Mouse (Mus musculus): ENCODE measurements around the gene Cbfa2t2. TPM values are rescaled to one million over a fixed set of nuclear protein-coding genes. Genes with fewer than 3 reads are reported as not detected.

Gene Cbfa2t2
- polyA plus RNA-seq, 1 experiment from 2014 or later = 47.4 TPM

- WGBS = 51% methylated on average over 5 of the region's 5 CpGs
- no peaks in the 10 kb centered on the region for H3K9me3 ChIP-seq (replicated peaks; ENCODE audit: control insufficient read depth, low read length)
- no peak overlapping the region for H3K4me2 ChIP-seq (ENCODE audit: low read depth, low read length)
- no peak for DNase-seq (ENCODE audit: low spot score)
- H3K4me1 ChIP-seq (ENCODE audit: control insufficient read depth, insufficient read depth, low read length) = peaks cover 3% of the 10 kb centered on the region; the same call in 1 of the 2 replicates
- peaks cover 3% of the 10 kb centered on the region; the same call in 1 of the 2 replicates for H3K27me3 ChIP-seq (ENCODE audit: control insufficient read depth, insufficient read depth, low read length)
- H3K9ac ChIP-seq (replicated peaks; ENCODE audit: low read length) = no peak overlapping the region
- ATAC-seq (replicated peaks; ENCODE audit: insufficient number of reproducible peaks, low FRiP score, low TSS enrichment, low read depth) = no peak
- H3K36me3 ChIP-seq (replicated peaks; ENCODE audit: control insufficient read depth, insufficient read depth, low read depth, low read length) = no peaks in the 10 kb centered on the region; the same call in 1 of the 2 replicates
- no peak overlapping the region for H3K27ac ChIP-seq (replicated peaks; ENCODE audit: low read depth, low read length)
- H3K4me3 ChIP-seq (ENCODE audit: low read depth, low read length) = no peak overlapping the region
Measured at GRCm38 (mm10) chr2:154557184-154557832, 121.0 kb downstream of the Cbfa2t2 start.

GRCm38 (mm10) chr2:154558264-154559039 lies 122.2 kb downstream of the Cbfa2t2 start, which contains the start of gene Necab3:
Gene Necab3, minus strand, starts transcription at chr2:154558890.
- H3K27ac ChIP-seq (replicated peaks; ENCODE audit: low read depth, low read length) = no peak within 1 kb of the TSS
- peaks cover 3% of the 10 kb centered on the region; the same call in 1 of the 2 replicates for H3K36me3 ChIP-seq (replicated peaks; ENCODE audit: control insufficient read depth, insufficient read depth, low read depth, low read length)
- no peaks in the 10 kb centered on the region for H3K4me1 ChIP-seq (ENCODE audit: control insufficient read depth, insufficient read depth, low read length)
- H3K9ac ChIP-seq (replicated peaks; ENCODE audit: low read length) = peak within 1 kb of the TSS; percentile 54
- peak within 1 kb of the TSS; percentile 26 for H3K4me3 ChIP-seq (ENCODE audit: low read depth, low read length)
- H3K27me3 ChIP-seq (ENCODE audit: control insufficient read depth, insufficient read depth, low read length) = no peaks in the 10 kb centered on the region
- H3K9me3 ChIP-seq (replicated peaks; ENCODE audit: control insufficient read depth, low read length) = no peaks in the 10 kb centered on the region
- DNase-seq (ENCODE audit: low spot score) (peak; percentile 63), ATAC-seq (replicated peaks; ENCODE audit: insufficient number of reproducible peaks, low FRiP score, low TSS enrichment, low read depth) (peak; percentile 51; the same call in 1 of the 2 replicates)
- peak within 1 kb of the TSS; percentile 57 for H3K4me2 ChIP-seq (ENCODE audit: low read depth, low read length)
- 4% methylated on average over 32 of the region's 34 CpGs for WGBS

- no peaks in the 10 kb centered on the region for H3K9me3 ChIP-seq (replicated peaks; ENCODE audit: control insufficient read depth, low read length)
- H3K27me3 ChIP-seq (ENCODE audit: control insufficient read depth, insufficient read depth, low read length) = no peaks in the 10 kb centered on the region
- no peak overlapping the region for H3K9ac ChIP-seq (replicated peaks; ENCODE audit: low read length)
- no peak overlapping the region for H3K4me2 ChIP-seq (ENCODE audit: low read depth, low read length)
- no peak overlapping the region for H3K4me3 ChIP-seq (ENCODE audit: low read depth, low read length)
- H3K4me1 ChIP-seq (ENCODE audit: control insufficient read depth, insufficient read depth, low read length) = peaks cover 7% of the 10 kb centered on the region
- no peak for ATAC-seq (replicated peaks; ENCODE audit: insufficient number of reproducible peaks, low FRiP score, low TSS enrichment, low read depth)
- H3K36me3 ChIP-seq (replicated peaks; ENCODE audit: control insufficient read depth, insufficient read depth, low read depth, low read length) = peaks cover 7% of the 10 kb centered on the region; the same call in 1 of the 2 replicates
- no peak for DNase-seq (ENCODE audit: low spot score)
- H3K27ac ChIP-seq (replicated peaks; ENCODE audit: low read depth, low read length) = no peak overlapping the region
- 92% methylated on average over 22 of the region's 22 CpGs for WGBS
Measured at GRCm38 (mm10) chr2:154563612-154564170, 127.4 kb downstream of the Cbfa2t2 start.

- no peaks in the 10 kb centered on the region for H3K27me3 ChIP-seq (ENCODE audit: control insufficient read depth, insufficient read depth, low read length)
- H3K9ac ChIP-seq (replicated peaks; ENCODE audit: low read length) = no peak overlapping the region
- WGBS = 78% methylated on average over 3 of the region's 3 CpGs
- H3K9me3 ChIP-seq (replicated peaks; ENCODE audit: control insufficient read depth, low read length) = no peaks in the 10 kb centered on the region
- H3K4me3 ChIP-seq (ENCODE audit: low read depth, low read length) = no peak overlapping the region
- no peak overlapping the region for H3K27ac ChIP-seq (replicated peaks; ENCODE audit: low read depth, low read length)
- no peak for ATAC-seq (replicated peaks; ENCODE audit: insufficient number of reproducible peaks, low FRiP score, low TSS enrichment, low read depth)
- peaks cover 11% of the 10 kb centered on the region for H3K4me1 ChIP-seq (ENCODE audit: control insufficient read depth, insufficient read depth, low read length)
- H3K36me3 ChIP-seq (replicated peaks; ENCODE audit: control insufficient read depth, insufficient read depth, low read depth, low read length) = peaks cover 7% of the 10 kb centered on the region; the same call in 1 of the 2 replicates
- no peak overlapping the region for H3K4me2 ChIP-seq (ENCODE audit: low read depth, low read length)
- no peak for DNase-seq (ENCODE audit: low spot score)
Measured at GRCm38 (mm10) chr2:154565562-154565961, 129.3 kb downstream of the Cbfa2t2 start.

- ATAC-seq (replicated peaks; ENCODE audit: insufficient number of reproducible peaks, low FRiP score, low TSS enrichment, low read depth) = no peak
- Histone ChIP-seq H3K4me1 (ENCODE audit: control insufficient read depth, insufficient read depth, low read length) (peaks cover 11% of the 10 kb centered on the region), H3K9ac (replicated peaks; ENCODE audit: low read length) (no peak overlapping the region)
Measured at GRCm38 (mm10) chr2:154566641-154567040, 130.4 kb downstream of the Cbfa2t2 start.

GRCm38 (mm10) chr2:154567766-154568165 lies 131.5 kb downstream of the Cbfa2t2 start:
- Histone ChIP-seq H3K9ac (replicated peaks; ENCODE audit: low read length) (peak overlapping the region; percentile 89), H3K9me3 (replicated peaks; ENCODE audit: control insufficient read depth, low read length) (no peaks in the 10 kb centered on the region), H3K4me2 (ENCODE audit: low read depth, low read length) (peak overlapping the region; percentile 83), H3K4me1 (ENCODE audit: control insufficient read depth, insufficient read depth, low read length) (peaks cover 11% of the 10 kb centered on the region), H3K27ac (replicated peaks; ENCODE audit: low read depth, low read length) (peak overlapping the region; percentile 87; the same call in 1 of the 2 replicates), H3K4me3 (ENCODE audit: low read depth, low read length) (peak overlapping the region; percentile 86), H3K36me3 (replicated peaks; ENCODE audit: control insufficient read depth, insufficient read depth, low read depth, low read length) (peaks cover 5% of the 10 kb centered on the region; the same call in 1 of the 2 replicates), H3K27me3 (ENCODE audit: control insufficient read depth, insufficient read depth, low read length) (no peaks in the 10 kb centered on the region)
- DNase-seq (ENCODE audit: low spot score) (no peak), ATAC-seq (replicated peaks; ENCODE audit: insufficient number of reproducible peaks, low FRiP score, low TSS enrichment, low read depth) (no peak)
- 78% methylated on average over 2 of the region's 2 CpGs for WGBS

More at GRCm38 (mm10) chr2:154566641-154567040, 130.4 kb downstream of the Cbfa2t2 start:
- Histone ChIP-seq H3K36me3 (replicated peaks; ENCODE audit: control insufficient read depth, insufficient read depth, low read depth, low read length) (peaks cover 7% of the 10 kb centered on the region; the same call in 1 of the 2 replicates), H3K4me2 (ENCODE audit: low read depth, low read length) (no peak overlapping the region), H3K9me3 (replicated peaks; ENCODE audit: control insufficient read depth, low read length) (no peaks in the 10 kb centered on the region), H3K27ac (replicated peaks; ENCODE audit: low read depth, low read length) (no peak overlapping the region), H3K4me3 (ENCODE audit: low read depth, low read length) (no peak overlapping the region), H3K27me3 (ENCODE audit: control insufficient read depth, insufficient read depth, low read length) (no peaks in the 10 kb centered on the region)
- 47% methylated on average over 8 of the region's 8 CpGs for whole genome bisulfite sequencing
- DNase-seq (ENCODE audit: low spot score) = no peak

- Histone ChIP-seq H3K36me3 (replicated peaks; ENCODE audit: control insufficient read depth, insufficient read depth, low read depth, low read length) (0 out of 2 replicates have a peak, but pooled peaks cover 4% of the 10 kb centered on the region), H3K4me2 (ENCODE audit: low read depth, low read length) (peak overlapping the region; percentile 83), H3K27ac (replicated peaks; ENCODE audit: low read depth, low read length) (peak overlapping the region; percentile 87), H3K4me3 (ENCODE audit: low read depth, low read length) (peak overlapping the region; percentile 86), H3K4me1 (ENCODE audit: control insufficient read depth, insufficient read depth, low read length) (peaks cover 11% of the 10 kb centered on the region), H3K27me3 (ENCODE audit: control insufficient read depth, insufficient read depth, low read length) (no peaks in the 10 kb centered on the region), H3K9me3 (replicated peaks; ENCODE audit: control insufficient read depth, low read length) (no peaks in the 10 kb centered on the region), H3K9ac (replicated peaks; ENCODE audit: low read length) (peak overlapping the region; percentile 89)
- DNase-seq (ENCODE audit: low spot score) (peak; percentile 35), ATAC-seq (replicated peaks; ENCODE audit: insufficient number of reproducible peaks, low FRiP score, low TSS enrichment, low read depth) (0 out of 2 replicates have a peak, but pooled peaks have one; percentile 11)
- 28% methylated on average over 10 of the region's 10 CpGs for WGBS
Measured at GRCm38 (mm10) chr2:154568329-154569070, 132.2 kb downstream of the Cbfa2t2 start.

All from embryonic facial prominence, embryonic 11.5 days (tissue).